Mouse (Mus musculus) limb, embryonic 13.5 days (tissue): ENCODE data around the gene Otos. TPM values are rescaled to one million over a fixed set of nuclear protein-coding genes. Genes with fewer than 3 reads are reported as not detected.

ENCODE experiments used
- ATAC-seq: fragments of 200-750 bp; cut with Nextera tagmentation; 2 replicates; pipeline ENCODE4 v1.8.0; 2017; ENCODE audit warnings: low read depth, moderate number of reproducible peaks, moderate TSS enrichment; ENCODE audit not compliant: low FRiP score
- H3K27ac ChIP-seq: fragments of 300-500 bp; sonication (generic); 2 replicates; pipeline ENCODE4 v1.5.1; 2015; ENCODE audit warnings: inconsistent platforms, mild to moderate bottlenecking, moderate library complexity
- H3K27me3 ChIP-seq: fragments of 300-500 bp; sonication (generic); 2 replicates; pipeline ENCODE4 v1.6.1; 2015; ENCODE audit warnings: mild to moderate bottlenecking, inconsistent platforms
- H3K36me3 ChIP-seq: fragments of 300-500 bp; sonication (generic); 2 replicates; pipeline ENCODE4 v1.6.1; 2015; ENCODE audit warnings: inconsistent platforms, mild to moderate bottlenecking, moderate library complexity
- H3K4me1 ChIP-seq: fragments of 300-500 bp; sonication (generic); 2 replicates; pipeline ENCODE4 v1.6.1; 2015; ENCODE audit warnings: inconsistent platforms
- H3K4me2 ChIP-seq: fragments of 300-500 bp; sonication (generic); replicated peaks from 2 replicates; pipeline ENCODE4 v1.6.1; 2015; ENCODE audit warnings: inconsistent platforms, mild to moderate bottlenecking, moderate library complexity
- H3K4me3 ChIP-seq: fragments of 300-500 bp; sonication (generic); 2 replicates; pipeline ENCODE4 v1.5.1; 2015; ENCODE audit warnings: moderate library complexity, mild to moderate bottlenecking, inconsistent platforms
- H3K9ac ChIP-seq: fragments of 300-500 bp; sonication (generic); 2 replicates; pipeline ENCODE4 v1.6.1; 2015; ENCODE audit warnings: mild to moderate bottlenecking, inconsistent platforms
- H3K9me3 ChIP-seq: fragments of 300-500 bp; sonication (generic); 2 replicates; pipeline ENCODE4 v1.6.1; 2016; ENCODE audit warnings: inconsistent platforms
- WGBS: fragments of 180-500 bp; shearing (Covaris S2); methylation state at CpG from one replicate; pipeline ENCODE4 v1.1.7; 2015; 5-methylcytosine and 5-hydroxymethylcytosine counted together
- polyA plus RNA-seq: library from polyadenylated mRNA; unstranded; fragments of >200 nt; fragmentation: Nextera tagmentation; extraction: Ambion mirVana; gene quantifications from 2 replicates; pipeline ENCODE4 v1.2.1, GENCODE M21; 2015

Otos gene
- polyA plus RNA-seq, 1 experiment from 2014 or later, result not detected

DNA sequence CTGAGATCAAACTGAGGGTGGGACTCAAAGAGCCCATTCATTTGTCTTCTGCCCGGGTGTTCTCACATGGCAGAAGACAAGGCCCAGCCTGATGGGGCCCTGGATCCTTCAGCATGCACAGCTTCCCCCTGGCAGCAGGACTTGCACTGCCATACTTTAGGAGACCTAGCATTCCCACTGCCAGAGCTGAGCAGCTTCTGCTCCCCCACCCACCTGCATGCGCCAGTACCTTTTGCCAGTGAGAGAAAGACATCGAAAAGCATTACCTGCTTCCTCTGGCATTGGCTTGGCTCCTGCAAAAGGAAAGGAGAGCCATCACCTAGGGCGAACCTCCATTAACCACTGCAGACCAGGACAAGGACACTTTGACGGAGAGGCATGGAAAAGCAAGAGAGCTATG lies 3.7 kb downstream of the Otos start:
- H3K4me3 ChIP-seq, result no peak overlapping the region
- H3K27ac ChIP-seq, result no peak overlapping the region
- H3K9me3 ChIP-seq, result no peaks in the 10 kb centered on the region
- no peak overlapping the region for H3K4me2 ChIP-seq
- ATAC-seq, result no peak
- WGBS, result 79% methylated on average over 5 of the region's 5 CpGs
- no peak overlapping the region for H3K9ac ChIP-seq
- 0 out of 2 replicates have a peak, but pooled peaks cover 7% of the 10 kb centered on the region for H3K27me3 ChIP-seq
- peaks cover 30% of the 10 kb centered on the region for H3K4me1 ChIP-seq
- H3K36me3 ChIP-seq, result no peaks in the 10 kb centered on the region

DNA sequence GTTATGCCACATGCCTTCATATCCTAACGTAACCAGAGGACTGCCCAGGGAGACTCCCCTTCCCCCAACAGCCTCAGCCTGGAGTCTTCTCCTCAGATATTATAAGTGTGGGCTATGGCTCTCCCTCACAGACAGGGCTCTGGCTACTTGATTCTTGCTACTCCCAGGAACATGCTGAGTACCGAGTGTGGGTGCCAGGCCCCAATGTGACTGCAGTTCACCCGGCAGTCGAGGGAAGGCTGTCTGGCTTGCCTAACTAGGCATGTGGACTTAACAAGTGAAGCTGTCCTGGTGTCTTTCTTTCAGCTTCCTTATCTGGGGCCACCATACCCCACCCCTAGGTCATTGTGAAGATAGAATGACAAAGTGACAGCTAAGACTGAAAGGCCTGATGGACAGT lies 5.0 kb downstream of the Otos start:
- no peak for ATAC-seq
- Histone ChIP-seq H3K9me3 (no peaks in the 10 kb centered on the region), H3K36me3 (peaks cover 5% of the 10 kb centered on the region), H3K4me2 (no peak overlapping the region), H3K27ac (no peak overlapping the region), H3K27me3 (0 out of 2 replicates have a peak, but pooled peaks cover 7% of the 10 kb centered on the region), H3K4me1 (peaks cover 29% of the 10 kb centered on the region), H3K9ac (no peak overlapping the region), H3K4me3 (no peak overlapping the region)
- 81% methylated on average over 4 of the region's 4 CpGs for WGBS

GRCm38 (mm10) chr1:92641514-92642272 lies 6.9 kb downstream of the Otos start, which contains the start of gene Cops9:
Gene Cops9 (minus strand): TSS chr1:92641985.
- H3K4me1 ChIP-seq, result peaks cover 21% of the 10 kb centered on the region
- ATAC-seq, result peak; percentile 92
- peak within 1 kb of the TSS; percentile 33; the same call in 1 of the 2 replicates for H3K27ac ChIP-seq
- peak within 1 kb of the TSS; percentile 98 for H3K4me2 ChIP-seq
- peak within 1 kb of the TSS; percentile 96 for H3K9ac ChIP-seq
- no peaks in the 10 kb centered on the region for H3K9me3 ChIP-seq
- peak within 1 kb of the TSS; percentile 92 for H3K4me3 ChIP-seq
- H3K36me3 ChIP-seq, result peaks cover 24% of the 10 kb centered on the region
- 2% methylated on average over 50 of the region's 50 CpGs for WGBS
- H3K27me3 ChIP-seq, result 0 out of 2 replicates have a peak, but pooled peaks cover 7% of the 10 kb centered on the region

DNA sequence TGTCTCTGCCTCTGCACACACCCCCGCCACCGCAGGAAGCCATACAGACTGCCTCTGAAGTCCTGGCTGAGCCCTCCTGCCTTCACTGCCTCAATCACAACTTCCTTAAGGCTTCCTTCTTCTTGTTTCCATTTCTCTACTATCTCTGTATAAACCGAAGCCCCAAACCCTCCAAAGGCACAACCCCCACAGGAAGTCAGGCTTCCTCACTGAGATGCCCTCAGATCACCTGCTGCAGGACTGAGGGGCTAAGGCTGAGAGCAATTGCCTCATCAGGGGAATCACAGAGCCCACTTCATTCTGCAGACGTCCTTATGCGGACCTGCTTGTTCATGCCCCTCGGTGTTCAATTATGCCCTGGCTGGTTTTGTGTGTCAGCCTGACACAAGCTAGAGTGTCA lies 8.2 kb downstream of the Otos start:
- Histone ChIP-seq H3K4me1 (peaks cover 21% of the 10 kb centered on the region), H3K4me2 (peak overlapping the region; percentile 98), H3K4me3 (peak overlapping the region; percentile 92), H3K9me3 (no peaks in the 10 kb centered on the region), H3K27me3 (no peaks in the 10 kb centered on the region), H3K36me3 (peaks cover 35% of the 10 kb centered on the region), H3K27ac (no peak overlapping the region), H3K9ac (peak overlapping the region; percentile 96)
- 90% methylated on average over 6 of the region's 6 CpGs for WGBS
- ATAC-seq, result no peak

DNA sequence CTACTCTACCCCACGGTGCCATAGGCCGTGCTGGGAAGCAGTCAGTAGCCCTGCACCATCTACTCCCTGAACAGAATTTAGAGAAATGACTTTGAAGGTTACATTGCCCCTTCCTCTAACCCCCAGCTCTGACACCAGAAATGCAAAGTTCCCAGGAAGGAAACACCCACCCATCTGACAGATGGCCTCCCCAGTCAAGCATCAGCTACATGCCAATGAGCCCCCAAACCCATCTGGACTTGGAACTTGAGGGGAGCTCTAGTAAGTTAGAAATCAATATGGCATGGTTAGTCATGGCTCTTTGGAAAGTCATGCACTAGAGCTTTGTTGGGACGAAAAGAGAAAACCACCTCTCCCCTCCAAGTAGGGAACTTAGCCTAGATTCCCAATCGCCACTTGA lies 9.9 kb downstream of the Otos start:
- H3K4me3 ChIP-seq, result no peak overlapping the region
- H3K27me3 ChIP-seq, result no peaks in the 10 kb centered on the region
- WGBS, result 93% methylated on average over 4 of the region's 4 CpGs
- H3K27ac ChIP-seq, result no peak overlapping the region
- peaks cover 38% of the 10 kb centered on the region for H3K36me3 ChIP-seq
- H3K4me1 ChIP-seq, result peaks cover 27% of the 10 kb centered on the region
- no peak overlapping the region for H3K9ac ChIP-seq
- no peak overlapping the region for H3K4me2 ChIP-seq
- H3K9me3 ChIP-seq, result no peaks in the 10 kb centered on the region
- no peak for ATAC-seq

DNA sequence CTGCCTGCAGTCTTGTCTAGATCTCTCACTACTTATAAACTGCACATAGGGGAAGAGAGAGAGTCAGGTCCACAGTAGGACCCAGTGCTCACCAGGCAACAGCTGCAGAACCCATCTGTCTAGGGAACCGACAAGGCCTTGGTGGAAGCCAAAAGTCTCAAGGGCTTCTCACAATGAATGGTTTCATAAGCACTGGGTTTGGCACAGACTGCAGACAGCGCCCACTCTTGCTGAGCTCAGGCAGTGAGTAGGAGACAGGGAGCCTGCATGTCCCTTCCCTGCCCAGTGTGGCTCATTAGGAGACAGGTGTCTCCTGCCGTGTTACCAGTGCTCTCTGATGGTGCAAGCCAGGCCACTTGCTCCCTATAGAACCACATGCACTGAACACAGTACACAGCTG lies 10.5 kb downstream of the Otos start:
- Histone ChIP-seq H3K4me1 (peaks cover 27% of the 10 kb centered on the region), H3K27ac (no peak overlapping the region), H3K36me3 (peaks cover 38% of the 10 kb centered on the region), H3K4me3 (no peak overlapping the region), H3K4me2 (no peak overlapping the region), H3K27me3 (no peaks in the 10 kb centered on the region), H3K9ac (no peak overlapping the region), H3K9me3 (no peaks in the 10 kb centered on the region)
- WGBS, result 91% methylated on average over 3 of the region's 3 CpGs
- ATAC-seq, result no peak

GRCm38 (mm10) chr1:92637501-92638172 lies 11.0 kb downstream of the Otos start:
- Histone ChIP-seq H3K9ac (no peak overlapping the region), H3K4me1 (peaks cover 26% of the 10 kb centered on the region), H3K4me2 (no peak overlapping the region), H3K36me3 (peaks cover 38% of the 10 kb centered on the region), H3K27me3 (no peaks in the 10 kb centered on the region), H3K9me3 (no peaks in the 10 kb centered on the region), H3K4me3 (no peak overlapping the region), H3K27ac (no peak overlapping the region)
- WGBS, result 91% methylated on average over 15 of the region's 15 CpGs
- no peak for ATAC-seq

- H3K4me1 ChIP-seq, result peaks cover 19% of the 10 kb centered on the region
- H3K27me3 ChIP-seq, result no peaks in the 10 kb centered on the region
- H3K4me2 ChIP-seq, result no peak overlapping the region
- H3K4me3 ChIP-seq, result no peak overlapping the region
- no peak overlapping the region for H3K27ac ChIP-seq
- no peak for ATAC-seq
- 95% methylated on average over 11 of the region's 11 CpGs for WGBS
- peaks cover 38% of the 10 kb centered on the region for H3K36me3 ChIP-seq
- no peaks in the 10 kb centered on the region for H3K9me3 ChIP-seq
- no peak overlapping the region for H3K9ac ChIP-seq
Measured at GRCm38 (mm10) chr1:92636676-92637075, 12.0 kb downstream of the Otos start.

- Histone ChIP-seq H3K36me3 (peaks cover 38% of the 10 kb centered on the region), H3K9ac (no peak overlapping the region), H3K4me1 (peaks cover 17% of the 10 kb centered on the region), H3K27me3 (no peaks in the 10 kb centered on the region), H3K4me3 (no peak overlapping the region), H3K9me3 (no peaks in the 10 kb centered on the region), H3K4me2 (no peak overlapping the region), H3K27ac (no peak overlapping the region)
- whole genome bisulfite sequencing, result 82% methylated on average over 8 of the region's 8 CpGs
- no peak for ATAC-seq
Measured at GRCm38 (mm10) chr1:92636015-92636414, 12.6 kb downstream of the Otos start.

DNA sequence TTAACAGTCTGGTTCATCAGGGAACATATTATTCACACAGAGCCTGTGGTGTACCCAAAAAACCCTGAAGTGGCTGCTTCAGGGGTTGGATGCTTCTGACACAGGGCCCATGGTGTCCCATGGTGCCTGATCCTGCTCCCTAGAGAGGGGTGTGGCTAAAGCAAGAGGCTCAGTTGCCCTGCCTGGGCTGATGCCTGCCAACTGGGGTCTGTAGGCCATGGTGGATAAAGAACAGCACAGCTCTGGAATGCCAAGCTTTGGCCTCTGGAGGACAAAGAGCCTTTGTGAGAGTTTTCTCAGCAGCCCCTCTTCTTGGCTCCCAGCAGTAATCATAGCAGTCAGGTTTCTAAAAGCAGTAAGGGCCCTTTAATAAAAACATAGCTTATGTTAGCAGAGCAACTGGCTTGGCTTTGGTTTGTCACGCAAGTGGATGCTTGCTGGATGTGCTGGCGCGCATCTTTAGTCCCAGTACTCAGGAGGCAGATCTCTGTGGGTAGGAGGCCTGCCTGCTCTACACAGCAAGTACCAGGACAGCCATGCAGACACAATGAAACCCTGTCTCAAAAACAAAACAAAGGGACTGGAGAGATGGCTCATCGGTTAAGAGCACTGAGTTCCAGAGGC lies 13.6 kb downstream of the Otos start:
- no peak for ATAC-seq
- H3K27me3 ChIP-seq, result no peaks in the 10 kb centered on the region
- WGBS, result 82% methylated on average over 4 of the region's 4 CpGs
- H3K4me3 ChIP-seq, result no peak overlapping the region
- peak overlapping the region; percentile 61; the same call in 1 of the 2 replicates for H3K27ac ChIP-seq
- no peaks in the 10 kb centered on the region for H3K9me3 ChIP-seq
- H3K36me3 ChIP-seq, result peaks cover 38% of the 10 kb centered on the region
- peaks cover 8% of the 10 kb centered on the region for H3K4me1 ChIP-seq
- H3K9ac ChIP-seq, result no peak overlapping the region
- no peak overlapping the region for H3K4me2 ChIP-seq

GRCm38 (mm10) chr1:92634569-92634968 lies 14.1 kb downstream of the Otos start:
- H3K9ac ChIP-seq, result no peak overlapping the region
- WGBS, result 69% methylated on average over 1 of the region's 1 CpGs
- no peak overlapping the region for H3K4me2 ChIP-seq
- peaks cover 6% of the 10 kb centered on the region for H3K4me1 ChIP-seq
- H3K9me3 ChIP-seq, result no peaks in the 10 kb centered on the region
- no peaks in the 10 kb centered on the region for H3K27me3 ChIP-seq
- H3K4me3 ChIP-seq, result no peak overlapping the region
- H3K36me3 ChIP-seq, result peaks cover 38% of the 10 kb centered on the region
- no peak for ATAC-seq
- peak overlapping the region; percentile 61; the same call in 1 of the 2 replicates for H3K27ac ChIP-seq

DNA sequence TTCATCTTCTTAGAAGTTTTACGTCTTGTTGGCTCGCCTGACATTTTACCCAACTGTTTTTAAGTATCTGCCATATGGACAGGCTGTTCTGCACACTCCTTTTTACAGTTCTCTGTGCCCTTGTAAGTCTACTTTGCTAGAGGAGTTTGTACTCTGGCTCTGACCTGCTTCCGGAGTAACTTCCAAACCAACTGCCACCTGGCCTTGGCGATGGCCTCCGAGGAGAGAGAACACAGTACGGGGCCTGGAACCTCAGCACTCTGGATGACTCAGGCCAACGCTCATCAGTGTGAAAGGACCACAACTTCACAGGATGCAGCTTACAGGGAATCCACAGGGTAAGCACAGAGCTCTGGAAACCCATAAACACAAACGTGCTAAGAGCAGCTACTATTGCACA lies 14.9 kb downstream of the Otos start:
- Histone ChIP-seq H3K27me3 (no peaks in the 10 kb centered on the region), H3K36me3 (peaks cover 33% of the 10 kb centered on the region), H3K4me3 (no peak overlapping the region), H3K9me3 (no peaks in the 10 kb centered on the region), H3K9ac (no peak overlapping the region), H3K4me2 (no peak overlapping the region), H3K4me1 (peaks cover 6% of the 10 kb centered on the region), H3K27ac (no peak overlapping the region)
- WGBS, result 79% methylated on average over 8 of the region's 8 CpGs
- ATAC-seq, result no peak
